Mouse (Mus musculus): Measurements from ENCODE around the gene Grtp1. TPM values are rescaled to one million over a fixed set of nuclear protein-coding genes. Genes with fewer than 3 reads are reported as not detected.
A peak's percentile ranks its signal among the peaks of the same experiment; 100 is the strongest.

Gene Grtp1
- polyA plus RNA-seq, 1 experiment from 2014 or later: 23.6 TPM

DNA sequence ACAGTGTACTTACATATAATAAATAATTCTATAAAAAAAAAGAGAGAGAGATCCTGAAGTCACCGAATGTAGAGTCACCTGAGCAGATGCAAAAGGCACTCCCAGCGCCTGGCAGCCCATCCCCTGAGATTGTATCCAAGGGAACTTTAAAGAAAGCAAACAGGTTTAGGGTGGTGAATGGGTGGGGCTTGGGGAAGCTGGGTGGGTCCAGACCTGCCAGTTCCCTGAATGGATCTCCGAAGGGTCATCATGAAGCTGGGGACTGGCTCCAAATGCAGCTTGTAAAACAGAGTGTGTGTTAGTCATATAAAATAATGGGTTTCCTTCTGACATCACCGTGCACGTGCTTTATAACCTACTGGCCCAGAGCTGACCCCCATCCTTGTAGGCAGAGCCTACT lies 5.9 kb upstream of the Grtp1 start:
- ATAC-seq (ENCODE audit: low FRiP score, low TSS enrichment): no peak
- Histone ChIP-seq H3K27me3 (ENCODE audit: insufficient read depth, low read length) (peaks cover 16% of the 10 kb centered on the region), H3K27ac (ENCODE audit: low read length) (no peak overlapping the region), H3K9ac (replicated peaks; ENCODE audit: low read length) (no peak overlapping the region), H3K9me3 (ENCODE audit: low read length) (no peaks in the 10 kb centered on the region), H3K4me3 (ENCODE audit: low read length) (no peak overlapping the region), H3K36me3 (ENCODE audit: insufficient read depth, low read length) (no peaks in the 10 kb centered on the region), H3K4me2 (replicated peaks; ENCODE audit: low read depth, low read length) (no peak overlapping the region), H3K4me1 (ENCODE audit: insufficient read depth, low read length) (no peaks in the 10 kb centered on the region)
- 28% methylated on average over 5 of the region's 5 CpGs for WGBS

DNA sequence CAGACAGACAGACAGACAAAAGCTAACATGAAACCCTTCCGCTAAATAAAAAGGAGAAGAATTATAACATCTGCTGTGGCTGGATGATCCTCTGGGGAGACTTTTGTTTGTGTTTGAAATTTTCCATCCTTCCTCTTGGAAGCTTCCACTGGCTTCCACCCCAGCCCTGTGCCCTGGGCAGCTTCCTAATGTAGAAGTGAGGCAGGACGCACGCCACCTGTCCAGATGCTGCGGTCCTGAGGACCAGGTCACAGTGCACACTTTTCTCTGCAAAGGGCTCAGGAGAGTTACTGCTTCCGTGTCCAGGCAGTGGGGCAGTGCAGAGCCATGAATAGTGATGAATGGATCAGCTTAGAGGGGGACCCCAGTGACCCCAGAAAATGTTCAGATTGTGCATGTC lies 4.9 kb upstream of the Grtp1 start:
- whole genome bisulfite sequencing: 64% methylated on average over 5 of the region's 5 CpGs
- no peaks in the 10 kb centered on the region for H3K36me3 ChIP-seq (ENCODE audit: insufficient read depth, low read length)
- no peak overlapping the region for H3K27ac ChIP-seq (ENCODE audit: low read length)
- H3K9ac ChIP-seq (replicated peaks; ENCODE audit: low read length): no peak overlapping the region
- H3K4me2 ChIP-seq (replicated peaks; ENCODE audit: low read depth, low read length): no peak overlapping the region
- ATAC-seq (ENCODE audit: low FRiP score, low TSS enrichment): no peak
- H3K4me3 ChIP-seq (ENCODE audit: low read length): no peak overlapping the region
- H3K27me3 ChIP-seq (ENCODE audit: insufficient read depth, low read length): peaks cover 24% of the 10 kb centered on the region
- H3K9me3 ChIP-seq (ENCODE audit: low read length): no peaks in the 10 kb centered on the region
- H3K4me1 ChIP-seq (ENCODE audit: insufficient read depth, low read length): peaks cover 5% of the 10 kb centered on the region; the same call in 1 of the 2 replicates

- peaks cover 9% of the 10 kb centered on the region; the same call in 1 of the 2 replicates for H3K4me1 ChIP-seq (ENCODE audit: insufficient read depth, low read length)
- no peaks in the 10 kb centered on the region for H3K9me3 ChIP-seq (ENCODE audit: low read length)
- no peak overlapping the region for H3K9ac ChIP-seq (replicated peaks; ENCODE audit: low read length)
- no peak overlapping the region for H3K4me2 ChIP-seq (replicated peaks; ENCODE audit: low read depth, low read length)
- H3K4me3 ChIP-seq (ENCODE audit: low read length): no peak overlapping the region
- H3K27me3 ChIP-seq (ENCODE audit: insufficient read depth, low read length): peaks cover 26% of the 10 kb centered on the region
- WGBS: 66% methylated on average over 12 of the region's 12 CpGs
- no peak overlapping the region for H3K27ac ChIP-seq (ENCODE audit: low read length)
- no peaks in the 10 kb centered on the region for H3K36me3 ChIP-seq (ENCODE audit: insufficient read depth, low read length)
- ATAC-seq (ENCODE audit: low FRiP score, low TSS enrichment): no peak
Observed at GRCm38 (mm10) chr8:13204371-13205140, 4.1 kb upstream of the Grtp1 start.

DNA sequence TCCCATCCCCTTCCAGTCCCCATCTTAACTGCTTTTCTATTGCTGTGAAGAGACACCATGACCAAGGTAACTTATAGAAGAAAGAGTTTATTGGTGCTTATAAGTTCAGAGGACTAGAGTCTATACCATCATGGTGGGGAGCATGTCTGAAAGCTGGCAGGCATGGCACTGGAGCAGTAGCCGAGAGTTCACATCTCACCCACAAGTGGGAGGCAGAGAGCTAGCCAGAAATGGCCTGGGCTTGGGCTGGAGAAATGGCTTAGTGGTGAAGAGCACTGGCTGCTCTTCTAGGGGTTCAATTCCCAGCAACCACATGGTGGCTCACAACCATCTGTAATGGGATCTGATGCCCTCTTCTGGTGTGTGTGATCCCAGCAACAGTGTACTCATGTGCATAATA lies 3.1 kb upstream of the Grtp1 start:
- H3K4me2 ChIP-seq (replicated peaks; ENCODE audit: low read depth, low read length): no peak overlapping the region
- no peak overlapping the region for H3K27ac ChIP-seq (ENCODE audit: low read length)
- H3K36me3 ChIP-seq (ENCODE audit: insufficient read depth, low read length): no peaks in the 10 kb centered on the region
- H3K4me3 ChIP-seq (ENCODE audit: low read length): no peak overlapping the region
- no peak for ATAC-seq (ENCODE audit: low FRiP score, low TSS enrichment)
- H3K4me1 ChIP-seq (ENCODE audit: insufficient read depth, low read length): peaks cover 9% of the 10 kb centered on the region; the same call in 1 of the 2 replicates
- H3K9me3 ChIP-seq (ENCODE audit: low read length): no peaks in the 10 kb centered on the region
- no peak overlapping the region for H3K9ac ChIP-seq (replicated peaks; ENCODE audit: low read length)
- 64% methylated on average over 1 of the region's 1 CpGs for WGBS
- H3K27me3 ChIP-seq (ENCODE audit: insufficient read depth, low read length): peaks cover 29% of the 10 kb centered on the region

- no peak overlapping the region for H3K4me2 ChIP-seq (replicated peaks; ENCODE audit: low read depth, low read length)
- peaks cover 9% of the 10 kb centered on the region; the same call in 1 of the 2 replicates for H3K4me1 ChIP-seq (ENCODE audit: insufficient read depth, low read length)
- no peak for ATAC-seq (ENCODE audit: low FRiP score, low TSS enrichment)
- H3K9ac ChIP-seq (replicated peaks; ENCODE audit: low read length): no peak overlapping the region
- 94% methylated on average over 3 of the region's 3 CpGs for WGBS
- H3K27ac ChIP-seq (ENCODE audit: low read length): no peak overlapping the region
- no peak overlapping the region for H3K4me3 ChIP-seq (ENCODE audit: low read length)
- H3K36me3 ChIP-seq (ENCODE audit: insufficient read depth, low read length): no peaks in the 10 kb centered on the region
- H3K27me3 ChIP-seq (ENCODE audit: insufficient read depth, low read length): peaks cover 29% of the 10 kb centered on the region
- H3K9me3 ChIP-seq (ENCODE audit: low read length): no peaks in the 10 kb centered on the region
Observed at GRCm38 (mm10) chr8:13202806-13203205, 2.4 kb upstream of the Grtp1 start.

DNA sequence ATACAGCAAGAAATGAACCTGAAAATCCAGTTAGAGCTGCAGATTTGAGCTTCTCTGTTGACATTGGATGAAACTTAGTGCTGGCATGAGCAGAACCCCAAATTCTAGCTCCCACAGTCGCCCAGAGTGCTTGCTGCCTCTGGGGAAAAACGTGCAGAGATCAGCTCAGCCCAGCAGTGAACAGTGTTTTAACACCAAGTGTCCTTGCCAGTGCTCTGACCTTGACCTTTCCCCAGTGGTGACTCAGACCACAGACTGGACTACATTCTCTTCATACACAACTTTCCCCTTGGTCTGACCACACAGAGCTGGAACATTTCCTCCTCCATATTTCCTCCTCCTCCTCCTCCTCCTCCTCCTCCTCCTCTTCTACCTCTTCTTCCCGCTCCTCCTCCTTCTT lies 1.6 kb upstream of the Grtp1 start:
- Histone ChIP-seq H3K27me3 (ENCODE audit: insufficient read depth, low read length) (peaks cover 29% of the 10 kb centered on the region), H3K4me3 (ENCODE audit: low read length) (peak overlapping the region; percentile 85; the same call in 1 of the 2 replicates), H3K4me2 (replicated peaks; ENCODE audit: low read depth, low read length) (no peak overlapping the region; the same call in 1 of the 2 replicates), H3K4me1 (ENCODE audit: insufficient read depth, low read length) (peaks cover 9% of the 10 kb centered on the region; the same call in 1 of the 2 replicates), H3K36me3 (ENCODE audit: insufficient read depth, low read length) (no peaks in the 10 kb centered on the region), H3K9me3 (ENCODE audit: low read length) (no peaks in the 10 kb centered on the region), H3K9ac (replicated peaks; ENCODE audit: low read length) (no peak overlapping the region), H3K27ac (ENCODE audit: low read length) (no peak overlapping the region)
- no peak for ATAC-seq (ENCODE audit: low FRiP score, low TSS enrichment)
- 61% methylated on average over 3 of the region's 3 CpGs for WGBS

DNA sequence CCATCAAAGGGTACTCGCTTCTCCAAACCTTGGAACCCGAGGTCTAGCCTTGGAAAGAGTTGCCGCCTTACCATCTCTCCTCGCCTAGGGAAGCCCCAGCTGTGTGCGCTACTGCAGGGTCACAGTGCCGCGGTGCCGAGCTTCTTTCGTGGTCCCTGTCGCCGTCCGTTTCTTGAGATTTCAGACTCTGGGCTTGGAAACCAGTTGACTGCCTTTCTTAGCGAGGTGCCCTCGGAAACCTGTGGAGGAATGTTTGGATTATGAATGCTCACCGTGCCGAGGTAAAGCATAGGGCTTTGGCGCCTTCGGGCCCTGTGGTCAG lies 554 bp upstream of the Grtp1 start:
- H3K4me2 ChIP-seq (replicated peaks; ENCODE audit: low read depth, low read length): peak overlapping the region; percentile 92
- H3K4me3 ChIP-seq (ENCODE audit: low read length): peak overlapping the region; percentile 85
- H3K36me3 ChIP-seq (ENCODE audit: insufficient read depth, low read length): no peaks in the 10 kb centered on the region
- no peak for ATAC-seq (ENCODE audit: low FRiP score, low TSS enrichment)
- peak overlapping the region; percentile 34 for H3K27ac ChIP-seq (ENCODE audit: low read length)
- peaks cover 9% of the 10 kb centered on the region; the same call in 1 of the 2 replicates for H3K4me1 ChIP-seq (ENCODE audit: insufficient read depth, low read length)
- H3K9ac ChIP-seq (replicated peaks; ENCODE audit: low read length): peak overlapping the region; percentile 76
- 1% methylated on average over 18 of the region's 18 CpGs for WGBS
- H3K9me3 ChIP-seq (ENCODE audit: low read length): no peaks in the 10 kb centered on the region
- peaks cover 29% of the 10 kb centered on the region for H3K27me3 ChIP-seq (ENCODE audit: insufficient read depth, low read length)

DNA sequence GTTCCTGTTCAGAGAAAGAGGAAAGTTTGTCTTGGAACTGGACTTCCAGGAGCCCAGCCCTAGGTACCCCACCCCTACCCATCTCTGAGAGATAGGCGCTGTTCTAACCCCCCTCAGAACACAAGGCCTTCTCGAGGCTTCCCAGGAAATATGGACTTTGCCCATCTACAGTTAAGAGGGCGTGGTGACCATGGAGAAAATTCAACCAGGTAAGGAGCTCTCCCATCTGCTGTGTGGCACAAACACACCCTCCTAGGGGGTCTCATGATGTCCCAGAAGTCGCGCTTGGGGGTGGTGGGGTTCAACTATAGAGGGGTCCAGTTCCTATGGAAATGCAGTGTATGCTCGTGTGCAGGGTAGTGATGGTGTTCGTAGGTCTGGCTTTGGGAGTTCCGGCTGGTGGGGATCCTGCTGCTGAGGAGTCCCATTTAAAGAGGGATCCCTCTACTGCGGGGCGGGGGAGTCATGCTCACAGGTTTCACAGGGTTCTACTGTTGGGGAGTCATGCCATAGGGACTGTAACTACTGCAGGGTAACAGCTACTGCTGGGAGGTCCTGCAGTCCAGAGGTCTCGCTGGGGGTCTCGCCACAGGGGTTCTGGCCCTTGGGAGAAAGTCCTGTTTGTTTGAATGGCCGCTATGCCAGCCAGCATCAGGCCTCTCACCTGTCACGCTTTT lies 897 bp downstream of the Grtp1 start:
- peaks cover 29% of the 10 kb centered on the region for H3K27me3 ChIP-seq (ENCODE audit: insufficient read depth, low read length)
- peak; percentile 39; the same call in 1 of the 2 replicates for ATAC-seq (ENCODE audit: low FRiP score, low TSS enrichment)
- no peaks in the 10 kb centered on the region for H3K9me3 ChIP-seq (ENCODE audit: low read length)
- 27% methylated on average over 14 of the region's 14 CpGs for WGBS
- H3K36me3 ChIP-seq (ENCODE audit: insufficient read depth, low read length): no peaks in the 10 kb centered on the region
- H3K4me3 ChIP-seq (ENCODE audit: low read length): peak overlapping the region; percentile 85
- H3K4me2 ChIP-seq (replicated peaks; ENCODE audit: low read depth, low read length): peak overlapping the region; percentile 92
- H3K4me1 ChIP-seq (ENCODE audit: insufficient read depth, low read length): peaks cover 9% of the 10 kb centered on the region; the same call in 1 of the 2 replicates
- H3K27ac ChIP-seq (ENCODE audit: low read length): no peak overlapping the region
- H3K9ac ChIP-seq (replicated peaks; ENCODE audit: low read length): peak overlapping the region; percentile 76

DNA sequence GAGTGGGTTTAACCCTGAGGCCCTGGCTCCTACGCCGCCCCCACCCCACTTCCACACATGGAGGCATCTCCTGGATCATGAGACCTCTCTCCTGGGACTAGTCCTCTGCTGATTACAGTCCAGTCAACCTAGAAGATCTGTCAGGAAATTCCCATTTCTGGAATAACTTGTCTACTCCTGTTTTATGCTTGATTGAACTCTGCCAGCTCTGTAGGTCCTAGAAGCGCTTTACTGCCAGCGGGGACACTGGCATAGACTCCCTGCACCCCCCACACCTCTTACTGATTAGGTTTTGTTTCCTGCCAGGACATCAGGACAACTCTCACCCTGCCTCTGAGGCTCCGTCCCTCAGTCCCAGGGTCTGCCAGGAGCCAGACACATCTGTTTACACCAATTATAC lies 2.9 kb downstream of the Grtp1 start:
- WGBS: 82% methylated on average over 5 of the region's 5 CpGs
- Histone ChIP-seq H3K36me3 (ENCODE audit: insufficient read depth, low read length) (no peaks in the 10 kb centered on the region), H3K4me2 (replicated peaks; ENCODE audit: low read depth, low read length) (no peak overlapping the region), H3K27ac (ENCODE audit: low read length) (no peak overlapping the region), H3K4me3 (ENCODE audit: low read length) (no peak overlapping the region), H3K9ac (replicated peaks; ENCODE audit: low read length) (no peak overlapping the region), H3K4me1 (ENCODE audit: insufficient read depth, low read length) (peaks cover 9% of the 10 kb centered on the region; the same call in 1 of the 2 replicates), H3K27me3 (ENCODE audit: insufficient read depth, low read length) (peaks cover 22% of the 10 kb centered on the region), H3K9me3 (ENCODE audit: low read length) (no peaks in the 10 kb centered on the region)
- no peak for ATAC-seq (ENCODE audit: low FRiP score, low TSS enrichment)

DNA sequence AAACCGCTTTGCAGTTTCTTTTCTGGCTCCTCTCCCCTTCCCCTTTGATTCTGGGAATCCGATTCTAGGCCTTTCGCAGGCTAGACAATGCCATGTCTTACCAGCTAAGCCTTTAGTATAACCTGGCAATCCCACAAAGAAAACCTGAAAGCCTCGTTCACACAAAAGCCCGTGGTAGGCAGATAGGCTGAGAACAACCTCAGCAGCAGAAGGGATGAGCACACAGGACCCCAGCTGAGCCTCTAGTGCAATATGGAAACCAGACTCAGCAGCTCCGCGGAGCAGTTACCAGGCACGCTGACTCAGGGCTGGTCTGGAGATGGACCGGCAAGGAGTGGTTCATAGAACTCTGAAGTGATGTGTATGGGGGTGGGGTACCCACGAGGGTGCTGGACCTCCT lies 5.6 kb downstream of the Grtp1 start:
- 54% methylated on average over 10 of the region's 10 CpGs for WGBS
- no peak overlapping the region for H3K4me3 ChIP-seq (ENCODE audit: low read length)
- no peaks in the 10 kb centered on the region for H3K9me3 ChIP-seq (ENCODE audit: low read length)
- no peak overlapping the region for H3K27ac ChIP-seq (ENCODE audit: low read length)
- H3K27me3 ChIP-seq (ENCODE audit: insufficient read depth, low read length): peaks cover 3% of the 10 kb centered on the region; the same call in 1 of the 2 replicates
- 0 out of 2 replicates have a peak, but pooled peaks cover 2% of the 10 kb centered on the region for H3K4me1 ChIP-seq (ENCODE audit: insufficient read depth, low read length)
- H3K4me2 ChIP-seq (replicated peaks; ENCODE audit: low read depth, low read length): no peak overlapping the region
- ATAC-seq (ENCODE audit: low FRiP score, low TSS enrichment): no peak
- H3K9ac ChIP-seq (replicated peaks; ENCODE audit: low read length): no peak overlapping the region
- no peaks in the 10 kb centered on the region for H3K36me3 ChIP-seq (ENCODE audit: insufficient read depth, low read length)
